Mouse (Mus musculus) MEL (cell line): ENCODE data around the gene Scamp4.

Experiments used
- CTCF ChIP-seq, 3 experiments: IDR thresholded peaks in 2 of 3; conservative IDR thresholded peaks in 1 of 3; 2 replicates each; pipeline ENCODE4 v1.5.1; 2011 to 2012; ENCODE audit warnings: low read length in 3 of 3, low read depth in 2 of 3, mild to moderate bottlenecking in 2 of 3, improper control_type of control experiment in 1 of 3, inconsistent platforms in 1 of 3, mixed read lengths in 1 of 3, moderate library complexity in 1 of 3; ENCODE audit not compliant: control insufficient read depth in 1 of 3, insufficient read depth in 1 of 3, poor library complexity in 1 of 3, severe bottlenecking in 1 of 3
- ELF1 ChIP-seq: IDR thresholded peaks from 2 replicates; pipeline ENCODE4 v1.6.1; 2014; ENCODE audit warnings: low read depth, mild to moderate bottlenecking, inconsistent platforms, low read length, improper control_type of control experiment, moderate library complexity
- GATA1 ChIP-seq: IDR thresholded peaks from 2 replicates; pipeline ENCODE4 v1.6.1; 2011; ENCODE audit warnings: low read depth, low read length, improper control_type of control experiment
- POLR2A ChIP-seq, 2 experiments: IDR thresholded peaks; 2 replicates each; pipeline ENCODE4 v1.6.1; 2011 to 2012; ENCODE audit warnings: low read length in 2 of 2, mild to moderate bottlenecking in 2 of 2, control low read depth in 1 of 2, improper control_type of control experiment in 1 of 2, low read depth in 1 of 2, moderate library complexity in 1 of 2; ENCODE audit not compliant: control insufficient read depth in 1 of 2, insufficient read depth in 1 of 2, poor library complexity in 1 of 2
- SIN3A ChIP-seq: IDR thresholded peaks from 2 replicates; pipeline ENCODE4 v1.6.1; 2012; ENCODE audit warnings: low read length, improper control_type of control experiment, inconsistent platforms
- TAL1 ChIP-seq: IDR thresholded peaks from 2 replicates; pipeline ENCODE4 v1.6.1; 2012; ENCODE audit warnings: mild to moderate bottlenecking, inconsistent platforms, low read length, moderate library complexity, mixed read lengths
- ZMIZ1 ChIP-seq: IDR thresholded peaks from 2 replicates; pipeline ENCODE4 v1.6.1; 2012; ENCODE audit warnings: low read depth, mild to moderate bottlenecking, inconsistent platforms, low read length, improper control_type of control experiment, moderate library complexity

GRCm38 (mm10) chr10:80618181-80618580 is 15.5 kb downstream of the Scamp4 start:
- TF ChIP-seq POLR2A (IDR thresholded peaks at IDR 0.05; ENCODE audit: control insufficient read depth in 1 of 2, insufficient read depth in 1 of 2, low read depth in 1 of 2, low read length in 2 of 2, poor library complexity in 1 of 2) (no peak), ELF1 (no peak), ZMIZ1 (no peak), TAL1 (no peak), CTCF (IDR thresholded peaks at IDR 0.05 in 2 of 3, conservative IDR thresholded peaks at IDR 0.05 in 1 of 3; ENCODE audit: control insufficient read depth in 1 of 3, insufficient read depth in 1 of 3, low read depth in 2 of 3, low read length in 3 of 3, poor library complexity in 1 of 3, severe bottlenecking in 1 of 3) (no peak), SIN3A (no peak), GATA1 (no peak)
